Mouse (Mus musculus) urinary bladder, adult 2 months (tissue): ENCODE measurements around the gene Cyfip2. TPM values are rescaled to one million over a fixed set of nuclear protein-coding genes. Genes with fewer than 3 reads are reported as not detected.

Source experiments
- DNase-seq: peaks from one replicate; pipeline ENCODE4 v3.0.0; 2022; ENCODE audit warnings: low spot score
- polyA plus RNA-seq: library from polyadenylated mRNA; depleted of rRNA; stranded (reverse); fragments of >200 nt; gene quantifications from 2 replicates; pipeline ENCODE4 v1.2.3, GENCODE M21; 2012

Cyfip2 gene
- polyA plus RNA-seq, 1 experiment: 5.1 TPM

DNA sequence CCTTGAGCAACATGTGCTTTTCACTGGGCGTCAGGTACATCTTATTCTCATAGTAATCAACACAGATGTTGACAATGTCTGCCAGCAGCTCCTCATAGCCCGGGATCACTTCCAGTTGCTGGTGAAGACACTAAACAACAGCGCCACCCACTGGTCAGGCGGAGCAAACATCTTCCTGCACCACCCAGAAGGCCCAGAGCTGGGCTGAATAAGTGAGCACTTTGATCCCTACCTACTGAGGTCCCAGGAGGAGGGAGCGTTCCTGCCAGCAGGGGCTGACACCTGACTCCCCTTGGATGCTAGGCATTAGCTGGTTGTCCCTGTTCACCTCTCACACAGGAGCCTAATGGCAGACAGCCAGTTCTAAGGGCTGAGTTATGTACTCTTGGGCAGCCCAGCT is 35.9 kb downstream of the Cyfip2 start:
- DNase-seq: no peak

DNA sequence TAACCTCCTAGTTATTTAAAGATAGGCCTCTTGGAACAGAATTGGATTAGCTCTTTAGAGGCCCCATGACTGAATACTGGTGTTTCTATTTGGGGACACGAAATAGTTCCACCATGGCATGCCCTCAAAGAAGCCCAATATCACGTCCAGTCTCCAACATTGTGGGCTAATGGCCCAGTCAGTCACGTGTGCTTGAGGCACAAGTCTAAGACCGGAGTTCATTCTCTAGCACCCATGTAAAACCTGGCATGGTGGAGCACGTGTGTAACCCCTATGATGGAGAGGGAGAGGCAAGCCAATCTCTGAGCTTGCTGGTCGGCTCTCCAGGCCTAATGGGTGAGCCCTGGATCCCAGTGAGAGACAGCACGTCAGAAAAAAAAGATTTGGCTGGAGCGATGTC is 36.5 kb downstream of the Cyfip2 start:
- no peak for DNase-seq

DNA sequence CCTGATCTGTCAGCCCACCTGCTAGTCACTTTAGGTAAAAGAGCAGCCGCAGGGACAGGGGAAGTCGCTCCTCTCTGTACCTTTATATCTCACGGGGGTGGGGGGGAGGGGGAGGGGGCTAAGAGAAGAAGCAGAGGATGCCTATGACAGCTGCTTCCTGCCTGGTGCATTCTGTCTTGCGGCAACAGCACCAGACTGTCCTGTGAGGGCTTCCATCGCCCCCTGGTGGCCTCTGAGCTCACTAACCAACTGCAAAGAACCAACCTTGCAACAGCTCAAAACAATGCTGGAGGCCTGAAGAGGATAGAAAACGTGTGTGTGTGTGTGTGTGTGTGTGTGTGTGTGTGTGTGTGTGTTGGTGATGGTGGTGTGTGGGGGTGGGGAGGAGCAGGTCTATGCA is 37.4 kb downstream of the Cyfip2 start:
- peak; percentile 43 for DNase-seq

DNA sequence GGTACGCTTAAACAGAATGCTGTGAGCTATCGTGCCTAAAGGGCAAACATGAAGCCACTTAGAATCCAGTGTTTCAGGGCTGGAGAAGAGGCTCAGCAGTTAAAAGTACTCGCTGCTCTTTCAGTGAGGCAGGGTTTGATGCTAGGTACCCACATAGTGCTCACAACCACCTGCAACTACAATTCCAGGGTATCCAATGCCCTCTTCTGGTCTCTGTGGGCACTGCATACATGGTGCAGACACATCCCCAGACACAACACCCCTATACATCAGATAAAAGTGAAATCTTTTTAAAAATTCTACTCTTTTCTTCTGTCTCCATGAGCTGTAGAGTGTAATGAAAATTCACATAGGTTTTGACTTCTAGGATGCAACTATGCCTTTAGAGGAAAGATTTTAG is 38.7 kb downstream of the Cyfip2 start:
- no peak for DNase-seq

DNA sequence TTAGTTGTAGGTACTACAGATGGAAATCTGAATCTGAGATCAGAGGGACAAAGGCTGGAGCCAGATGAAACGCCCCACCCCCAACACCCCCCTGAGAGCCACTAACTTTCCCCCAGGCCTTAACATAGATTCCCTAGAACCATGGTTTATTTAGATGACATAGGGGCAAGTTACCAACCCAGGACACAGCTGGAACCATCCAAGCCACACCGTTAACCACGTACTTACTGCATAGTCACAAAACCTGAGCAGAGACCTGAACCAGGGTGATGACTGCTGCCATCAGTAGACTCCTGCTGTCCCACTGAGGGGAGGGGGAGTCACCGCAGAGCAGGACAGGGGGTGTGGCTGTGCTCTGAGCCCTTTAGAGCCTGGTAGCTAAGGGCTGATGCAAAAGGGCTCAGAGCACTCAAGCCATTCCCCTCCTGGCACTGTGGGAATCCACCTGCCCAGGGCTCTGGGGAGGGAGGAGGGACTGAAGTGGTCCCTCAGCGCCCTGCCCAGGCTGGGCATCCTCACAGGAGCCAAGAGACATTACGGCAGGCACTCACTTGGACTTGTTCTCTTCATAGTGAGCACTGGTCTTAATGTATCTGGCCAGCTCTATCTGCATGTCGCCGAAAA is 40.5 kb downstream of the Cyfip2 start:
- DNase-seq: no peak

DNA sequence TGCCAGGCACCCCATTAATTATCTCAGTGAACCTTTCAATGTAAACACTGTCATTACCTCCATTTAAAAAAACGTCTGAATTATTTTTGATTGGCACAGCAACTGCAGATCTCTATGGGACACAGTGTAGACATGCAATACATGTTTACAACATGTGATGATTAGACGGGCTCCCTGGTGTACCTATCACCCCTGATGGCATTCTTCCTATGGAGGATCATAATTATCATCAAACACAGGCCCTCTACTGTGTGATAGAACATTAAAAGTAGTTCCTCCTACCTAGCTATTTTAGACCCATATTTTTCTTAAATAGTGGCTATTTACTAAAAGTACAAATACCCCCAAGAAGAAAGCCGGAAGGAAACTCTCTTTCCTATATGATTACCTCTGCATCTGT is 42.8 kb downstream of the Cyfip2 start:
- no peak for DNase-seq

DNA sequence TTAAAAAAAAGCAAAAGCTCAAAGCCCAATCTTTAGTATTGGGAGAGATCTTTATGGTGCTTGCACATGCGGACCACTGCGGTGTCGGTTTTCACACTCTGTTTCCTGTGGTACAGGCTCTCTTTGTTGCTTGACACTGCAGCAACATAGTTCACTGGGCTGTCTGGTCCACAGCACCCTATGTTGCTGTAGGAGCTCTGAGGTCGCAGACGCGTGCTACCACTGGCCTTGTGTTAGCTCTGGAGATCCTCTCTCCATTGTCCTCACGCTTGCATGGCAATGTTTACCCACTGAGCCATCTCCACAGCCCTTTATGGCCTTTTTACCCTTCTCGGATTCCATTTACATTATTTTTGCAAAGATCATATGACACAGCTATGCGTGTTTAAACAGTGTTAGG is 43.3 kb downstream of the Cyfip2 start:
- DNase-seq: no peak

DNA sequence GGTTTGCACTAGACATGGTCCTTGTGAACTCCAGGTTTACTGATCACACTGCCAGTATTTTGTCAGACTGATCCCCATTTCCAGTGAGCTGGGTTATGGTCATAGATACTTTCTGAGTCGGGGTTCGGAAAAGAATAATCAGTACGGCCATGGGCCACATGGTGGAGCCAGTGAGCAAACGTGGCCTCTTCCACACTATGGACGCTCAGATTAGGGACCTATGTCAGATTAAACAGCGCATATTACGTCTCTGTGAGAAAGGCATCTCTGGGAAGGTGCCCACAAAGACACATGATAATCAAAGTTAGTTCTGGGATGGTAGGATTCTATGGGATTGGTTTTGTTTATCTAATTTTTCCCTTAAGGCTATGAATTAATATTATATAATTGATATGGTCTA is 43.7 kb downstream of the Cyfip2 start:
- DNase-seq: no peak

DNA sequence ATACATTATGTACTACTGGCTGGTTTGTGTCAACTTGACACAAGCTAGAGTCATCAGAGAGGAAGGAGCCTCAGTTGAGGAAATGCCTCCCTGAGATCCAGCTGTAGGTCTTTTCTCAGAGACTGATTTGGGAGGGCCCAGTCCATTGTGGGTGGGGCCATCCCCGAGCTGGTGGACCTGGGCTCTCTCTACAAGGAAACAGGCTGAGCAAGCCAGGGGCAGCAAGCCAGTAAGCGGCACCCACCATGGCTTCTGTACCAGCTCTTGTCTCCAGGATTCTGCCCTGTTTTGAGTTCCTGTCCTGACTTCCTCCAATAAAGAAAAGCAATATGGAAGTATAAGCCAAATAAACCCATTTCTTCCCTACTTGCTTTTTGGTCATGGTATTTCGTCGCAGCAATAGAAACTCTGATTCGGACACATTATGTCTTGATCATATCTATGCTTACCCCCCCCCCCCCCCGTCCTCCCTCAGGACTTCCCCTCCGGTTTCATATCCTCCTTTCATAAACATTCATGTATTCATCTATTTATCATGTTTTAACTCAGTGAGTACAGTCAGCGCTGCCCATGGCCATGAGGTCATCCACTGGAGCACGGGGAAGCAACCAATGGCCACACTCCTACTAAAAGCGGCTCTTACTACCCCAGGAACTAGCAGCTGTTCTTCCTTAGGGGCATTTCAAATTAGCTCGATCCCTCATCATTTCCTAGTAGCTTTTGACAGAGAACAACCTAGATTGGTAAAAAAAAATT is 47.5 kb downstream of the Cyfip2 start:
- no peak for DNase-seq

DNA sequence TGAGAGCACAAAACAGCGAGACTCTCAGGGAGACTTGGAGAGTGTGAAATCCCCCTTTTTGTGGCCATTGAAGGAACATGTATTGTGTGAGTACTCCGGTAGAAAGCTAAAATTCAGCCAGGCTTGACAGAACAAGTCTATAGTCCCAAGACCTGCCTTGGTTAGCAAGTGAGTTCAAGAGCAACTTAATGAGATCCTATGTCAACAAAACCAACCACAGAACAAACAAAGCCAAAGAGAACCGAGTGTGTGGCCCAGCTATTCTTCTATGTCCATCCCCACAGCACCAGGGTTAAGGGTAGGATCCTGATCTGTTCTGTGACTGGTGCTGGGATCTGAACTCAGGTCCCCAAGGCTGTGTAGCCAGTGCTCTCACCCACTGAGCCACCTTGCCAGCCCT is 48.1 kb downstream of the Cyfip2 start:
- DNase-seq: no peak

DNA sequence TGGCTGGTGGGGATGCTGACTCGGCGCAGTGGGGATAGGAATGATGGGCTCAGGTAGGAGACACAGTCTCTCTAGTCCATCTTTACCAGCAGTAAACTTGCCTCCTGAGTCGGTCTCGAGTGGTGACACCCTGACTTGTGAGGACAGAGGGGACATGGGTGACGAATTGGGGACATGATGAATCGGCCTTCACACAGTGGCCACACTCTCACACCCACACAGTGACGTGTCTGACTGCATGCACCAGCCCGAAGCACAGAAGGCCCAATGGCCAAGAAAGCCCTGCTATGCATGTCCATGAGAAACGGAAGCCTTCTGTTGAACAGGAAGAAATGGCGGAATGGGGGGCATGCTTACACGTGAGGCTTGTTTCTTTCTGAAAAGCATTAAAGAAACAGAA is 49.4 kb downstream of the Cyfip2 start:
- no peak for DNase-seq

DNA sequence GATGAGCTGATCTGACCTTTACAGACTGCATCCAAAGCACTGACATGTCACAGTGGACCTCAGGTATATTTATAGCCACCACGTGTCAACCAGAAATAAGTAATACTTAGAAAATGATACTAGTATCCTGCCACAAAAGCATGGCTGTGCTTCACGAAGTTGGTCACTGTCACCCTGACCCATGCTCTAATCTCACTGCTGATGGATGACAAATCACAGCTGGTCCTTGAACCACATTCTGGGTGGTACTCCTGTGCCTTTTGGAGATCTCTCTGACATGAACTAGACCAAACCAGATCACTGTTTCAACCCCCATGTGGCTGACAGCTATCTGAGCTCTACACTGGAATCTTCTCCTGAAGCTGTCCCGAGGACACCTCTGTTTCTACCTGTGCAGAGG is 49.8 kb downstream of the Cyfip2 start:
- no peak for DNase-seq

DNA sequence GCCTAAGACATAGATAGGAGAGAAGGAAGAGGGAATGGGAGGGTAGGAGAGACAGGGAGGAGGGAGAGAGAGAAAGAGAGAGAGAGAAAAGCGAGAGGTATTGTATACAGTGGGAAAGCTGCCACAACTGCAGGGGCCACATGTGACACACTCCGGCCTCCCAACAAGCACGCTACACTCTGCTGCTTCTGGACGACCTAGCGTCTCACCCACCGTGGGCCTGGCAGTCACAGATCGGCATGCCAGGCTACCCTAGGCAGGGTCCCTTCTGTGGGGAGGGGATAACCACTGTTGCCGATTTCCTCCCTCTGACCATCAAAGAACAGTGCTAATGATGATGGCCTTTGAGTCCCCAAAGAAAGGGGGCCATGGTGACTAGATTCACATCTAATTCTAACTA is 53.9 kb downstream of the Cyfip2 start:
- DNase-seq: no peak

DNA sequence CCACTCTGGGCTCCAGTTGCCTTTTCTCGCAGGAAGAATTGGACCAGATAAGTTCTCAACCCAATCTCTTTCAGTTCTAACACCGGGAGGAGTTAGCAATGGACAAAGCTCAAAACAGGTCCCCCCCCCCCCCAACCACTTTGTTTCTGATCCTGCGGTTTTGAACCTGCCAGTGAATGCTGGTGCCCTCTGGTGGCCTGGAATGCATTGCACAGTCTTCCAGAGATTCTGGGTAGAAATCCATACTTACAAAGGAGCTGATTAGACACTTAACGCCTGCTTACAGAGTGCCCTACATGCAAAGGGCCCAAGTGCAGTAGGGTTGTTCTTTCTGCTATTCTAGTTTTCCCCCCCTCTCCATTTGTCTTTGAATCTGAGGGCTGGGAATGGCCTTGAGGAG is 54.5 kb downstream of the Cyfip2 start:
- DNase-seq: no peak

DNA sequence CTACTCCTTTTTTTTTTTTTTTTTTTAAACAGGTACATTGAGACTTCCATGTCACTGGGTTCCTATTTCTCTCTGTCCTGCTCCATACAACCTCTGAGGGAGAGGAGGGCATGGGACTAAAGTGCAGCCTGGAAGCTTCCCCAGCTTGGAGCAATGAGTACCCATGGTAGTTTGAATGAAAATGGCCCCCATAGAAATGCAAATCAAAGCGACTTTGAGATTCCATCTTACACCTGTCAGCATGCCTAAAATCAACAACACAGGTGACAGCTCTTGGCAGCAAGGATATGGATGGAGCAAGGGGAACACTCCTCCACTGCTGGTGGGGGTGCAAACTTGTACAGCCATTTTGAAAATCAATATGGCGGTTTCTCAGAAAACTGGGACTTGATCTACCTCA is 57.4 kb downstream of the Cyfip2 start:
- DNase-seq: no peak

DNA sequence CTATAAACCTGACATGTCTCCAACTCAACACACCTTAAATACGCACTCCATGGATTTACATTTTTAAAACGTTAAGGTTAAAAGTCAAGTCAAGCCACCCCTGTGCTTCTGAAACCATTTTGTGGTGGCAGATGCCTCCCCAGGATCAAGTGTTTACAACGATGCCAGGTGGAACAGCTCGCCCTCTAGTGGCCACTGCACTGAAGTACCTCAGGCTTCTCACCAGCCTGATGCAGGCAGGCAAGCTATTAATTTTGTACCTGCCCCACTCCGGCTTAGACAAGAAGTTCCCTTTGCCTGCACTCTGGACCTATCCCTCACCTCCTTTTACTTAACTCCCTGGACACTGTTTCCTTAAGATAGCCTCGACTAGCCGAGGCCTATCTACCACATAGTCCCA is 60.7 kb downstream of the Cyfip2 start:
- peak; percentile 46 for DNase-seq

DNA sequence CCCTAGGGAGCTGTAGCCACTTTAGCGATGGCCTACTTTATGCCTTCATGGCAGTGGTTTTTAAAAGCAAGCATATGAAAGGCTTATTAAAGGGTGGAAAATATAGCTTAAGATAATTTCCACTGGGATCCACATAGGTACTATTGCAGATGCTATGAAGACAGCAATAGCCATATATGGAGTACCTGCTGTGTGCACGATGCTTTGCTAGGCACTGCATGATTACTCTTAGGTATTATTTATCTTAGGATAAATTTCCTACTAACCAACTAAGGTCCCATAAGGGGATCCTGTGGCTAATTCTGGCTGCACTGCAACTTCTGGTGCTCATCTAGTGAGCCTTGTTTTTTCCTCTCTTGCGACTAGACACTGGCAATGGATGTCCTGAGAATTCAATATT is 64.3 kb downstream of the Cyfip2 start:
- no peak for DNase-seq

DNA sequence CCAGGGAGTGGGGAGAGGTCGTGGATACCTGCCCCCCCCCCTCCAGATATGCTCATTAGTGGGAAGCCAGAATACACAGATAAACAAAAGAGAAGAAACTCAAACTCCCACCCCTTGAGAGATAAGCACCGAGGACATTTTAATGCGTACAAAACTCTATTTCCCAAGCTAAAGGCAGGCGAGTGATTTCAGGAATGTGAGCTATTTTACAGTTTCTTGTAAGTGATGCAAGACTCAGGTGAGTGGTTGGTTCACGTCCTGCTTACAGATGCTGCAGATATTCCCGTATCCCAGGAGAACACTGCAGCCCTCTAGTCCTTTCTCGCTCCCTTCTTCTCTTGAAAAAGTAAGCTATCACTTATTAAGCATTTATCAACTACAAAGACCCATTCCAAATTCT is 66.3 kb downstream of the Cyfip2 start:
- no peak for DNase-seq

DNA sequence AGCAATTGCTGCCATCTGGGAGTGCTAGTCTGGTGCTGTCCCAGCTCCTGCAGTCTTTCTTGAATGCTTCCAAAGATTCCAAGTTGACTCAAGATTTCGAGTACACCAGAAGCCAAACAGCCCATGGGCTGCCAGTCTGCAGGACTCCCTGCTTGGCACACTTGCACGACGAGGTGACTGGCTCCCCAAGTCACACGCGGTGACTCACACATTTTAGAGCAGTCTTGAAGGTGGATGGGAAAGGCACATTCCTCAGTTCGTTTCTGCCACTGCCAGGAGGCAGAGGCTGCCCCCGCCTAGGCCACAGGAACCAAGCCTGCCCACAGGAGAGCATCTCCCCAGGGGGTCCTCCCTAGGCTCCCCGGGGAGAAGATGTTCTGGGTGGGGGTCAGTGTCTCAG is 66.7 kb downstream of the Cyfip2 start:
- no peak for DNase-seq

DNA sequence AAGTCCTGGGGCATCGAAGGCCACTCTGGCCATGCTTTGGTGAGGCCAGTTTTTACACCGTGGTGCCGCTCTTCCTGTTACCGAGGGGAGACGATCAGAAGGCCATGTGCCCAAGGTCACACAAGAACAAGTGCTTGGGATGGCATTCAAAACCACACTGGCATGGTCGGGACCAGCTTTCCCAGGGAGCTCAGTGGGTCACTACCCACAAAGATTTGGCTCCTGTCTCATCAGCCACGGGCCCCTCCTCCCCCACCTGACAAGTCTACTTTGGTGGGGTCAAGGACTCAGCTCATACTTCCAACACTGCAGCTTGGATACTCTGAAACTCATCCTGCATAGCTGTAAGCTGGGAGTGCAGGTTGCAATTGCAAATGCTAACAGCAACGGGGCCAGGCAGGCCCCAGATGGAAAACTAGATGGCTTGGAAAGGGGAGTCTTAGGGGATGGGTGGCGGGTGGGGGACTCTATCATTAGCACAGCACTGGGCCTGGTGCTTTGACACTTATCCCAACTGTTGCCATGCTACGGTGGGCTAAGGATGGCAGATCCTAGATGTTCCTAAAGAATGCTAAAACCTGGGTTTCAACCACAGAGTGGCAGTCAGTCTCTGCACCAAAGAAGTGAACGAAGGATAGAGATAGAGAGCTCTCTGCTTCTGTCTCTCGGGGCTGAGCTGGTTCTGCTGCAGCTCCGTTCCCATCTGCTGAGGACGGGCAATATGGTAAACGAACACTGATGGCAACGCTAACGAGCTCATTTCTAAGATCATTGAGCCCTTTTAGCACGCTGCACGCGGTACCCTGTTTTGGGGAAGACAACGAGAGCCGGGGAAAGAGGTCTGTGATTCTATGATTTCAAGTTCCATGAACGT is 67.7 kb downstream of the Cyfip2 start:
- DNase-seq: no peak

DNA sequence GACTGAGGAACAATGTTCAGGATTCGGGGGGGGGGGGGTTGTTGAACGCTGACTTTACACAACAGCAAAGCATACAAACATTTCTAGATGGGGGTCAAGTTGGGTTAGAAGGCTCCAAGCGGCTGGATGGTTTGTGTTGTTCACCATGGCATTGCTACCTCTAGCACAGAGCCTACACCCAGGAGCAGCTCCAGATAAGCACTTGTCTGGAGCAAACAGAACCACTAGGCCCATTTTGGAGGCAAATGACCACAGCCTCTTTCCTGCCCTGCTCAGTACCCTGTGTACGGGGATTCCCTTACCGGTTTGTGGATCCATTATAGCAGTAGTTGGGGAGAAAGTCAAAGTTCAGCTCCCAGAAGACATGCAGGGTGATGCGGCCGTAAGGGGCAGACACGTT is 70.7 kb downstream of the Cyfip2 start:
- DNase-seq: no peak

DNA sequence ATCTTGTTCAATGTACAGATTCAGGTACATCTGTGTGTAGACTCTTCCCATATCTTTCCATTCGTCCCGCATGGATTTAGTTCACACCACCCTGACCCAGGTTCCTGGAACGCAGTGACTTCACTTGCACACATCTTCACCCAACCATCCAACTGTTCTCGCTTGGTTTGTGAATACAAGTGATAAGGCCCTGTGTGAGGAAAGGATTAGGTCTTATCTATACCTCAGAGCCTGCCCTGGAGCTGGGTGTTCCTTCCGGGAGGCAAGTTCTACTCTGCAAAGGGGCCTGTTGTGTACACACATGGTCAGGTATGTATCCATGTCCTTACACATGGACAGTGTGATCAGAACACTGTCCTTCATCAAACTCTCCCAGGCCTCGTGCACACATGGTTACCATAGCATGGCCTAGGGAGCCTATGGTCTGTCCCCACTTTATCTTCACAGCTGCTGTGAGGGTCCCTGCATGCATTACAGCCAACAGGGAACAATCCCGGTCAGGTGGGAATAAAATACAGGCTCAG is 71.4 kb downstream of the Cyfip2 start:
- DNase-seq: no peak

DNA sequence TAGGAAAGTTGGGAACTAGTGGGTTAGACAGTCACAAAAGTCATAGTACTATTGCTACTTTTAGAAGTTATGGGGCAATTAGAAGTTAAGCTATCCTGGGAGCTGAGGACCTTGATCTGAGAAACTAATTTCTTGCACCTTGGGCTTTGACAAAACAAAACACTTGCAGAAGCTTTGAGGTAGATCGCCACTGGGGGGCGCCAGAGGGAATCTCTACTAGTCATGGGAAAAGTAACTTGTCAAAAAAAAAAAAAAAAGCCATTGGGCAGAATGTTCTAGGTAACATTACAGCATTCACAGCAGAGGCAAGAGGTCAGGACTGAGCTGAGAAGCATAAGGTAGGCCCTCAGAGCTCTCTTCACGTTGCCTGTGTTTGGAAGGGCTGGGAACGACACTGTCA is 75.7 kb downstream of the Cyfip2 start:
- DNase-seq: no peak
